Mouse (Mus musculus): ENCODE results near the gene Selenov. TPM values are rescaled to one million over a fixed set of nuclear protein-coding genes. Genes with fewer than 3 reads are reported as not detected.

Gene Selenov
- polyA plus RNA-seq, 1 experiment, result not detected

GRCm38 (mm10) chr7:28309737-28310136, 18.8 kb upstream of the Selenov start:
- Histone ChIP-seq H3K4me1 (ENCODE audit: control insufficient read depth, insufficient read depth, insufficient read length, low read length) (peaks cover 2% of the 10 kb centered on the region; the same call in 1 of the 2 replicates), H3K4me3 (ENCODE audit: insufficient read depth, low read depth, low read length) (no peak overlapping the region), H3K27ac (replicated peaks; ENCODE audit: low read depth, low read length) (no peak overlapping the region)

GRCm38 (mm10) chr7:28306216-28306615, 15.2 kb upstream of the Selenov start:
- Histone ChIP-seq H3K27ac (replicated peaks; ENCODE audit: low read depth, low read length) (no peak overlapping the region), H3K4me3 (ENCODE audit: insufficient read depth, low read depth, low read length) (no peak overlapping the region), H3K4me1 (ENCODE audit: control insufficient read depth, insufficient read depth, insufficient read length, low read length) (peaks cover 2% of the 10 kb centered on the region; the same call in 1 of the 2 replicates)

DNA sequence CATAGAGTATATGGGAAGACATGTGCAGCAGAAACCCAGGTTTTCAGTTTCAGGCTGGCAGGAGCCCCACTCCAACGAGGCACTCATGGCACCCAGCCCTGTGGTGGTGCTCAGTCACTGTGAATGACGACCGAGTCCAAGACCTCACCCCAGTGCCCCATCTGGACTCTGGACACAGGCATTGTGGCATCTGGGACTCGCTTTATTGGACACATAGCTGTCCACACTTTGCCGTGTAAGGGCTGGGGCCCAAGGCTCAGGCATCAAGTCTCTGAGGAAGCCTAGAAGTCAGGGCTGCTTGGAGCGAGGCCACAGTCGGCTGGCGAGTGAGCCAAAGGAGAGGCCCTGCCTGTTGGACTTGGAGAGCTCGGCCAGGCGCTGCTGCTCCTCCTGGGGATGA, 14.7 kb upstream of the Selenov start:
- H3K27ac ChIP-seq (replicated peaks; ENCODE audit: low read depth, low read length), result no peak overlapping the region
- no peaks in the 10 kb centered on the region; the same call in 1 of the 2 replicates for H3K4me1 ChIP-seq (ENCODE audit: control insufficient read depth, insufficient read depth, insufficient read length, low read length)
- no peak overlapping the region for H3K4me3 ChIP-seq (ENCODE audit: insufficient read depth, low read depth, low read length)

GRCm38 (mm10) chr7:28301616-28302433, 10.8 kb upstream of the Selenov start, which contains the start of gene Dll3:
Gene Dll3 (minus strand): TSS chr7:28302238.
- H3K4me3 ChIP-seq (ENCODE audit: insufficient read depth, low read depth, low read length), result 0 out of 2 replicates have a peak within 1 kb of the TSS, but pooled peaks have one; percentile 16
- no peaks in the 10 kb centered on the region; the same call in 1 of the 2 replicates for H3K4me1 ChIP-seq (ENCODE audit: control insufficient read depth, insufficient read depth, insufficient read length, low read length)
- H3K27ac ChIP-seq (replicated peaks; ENCODE audit: low read depth, low read length), result no peak within 1 kb of the TSS

DNA sequence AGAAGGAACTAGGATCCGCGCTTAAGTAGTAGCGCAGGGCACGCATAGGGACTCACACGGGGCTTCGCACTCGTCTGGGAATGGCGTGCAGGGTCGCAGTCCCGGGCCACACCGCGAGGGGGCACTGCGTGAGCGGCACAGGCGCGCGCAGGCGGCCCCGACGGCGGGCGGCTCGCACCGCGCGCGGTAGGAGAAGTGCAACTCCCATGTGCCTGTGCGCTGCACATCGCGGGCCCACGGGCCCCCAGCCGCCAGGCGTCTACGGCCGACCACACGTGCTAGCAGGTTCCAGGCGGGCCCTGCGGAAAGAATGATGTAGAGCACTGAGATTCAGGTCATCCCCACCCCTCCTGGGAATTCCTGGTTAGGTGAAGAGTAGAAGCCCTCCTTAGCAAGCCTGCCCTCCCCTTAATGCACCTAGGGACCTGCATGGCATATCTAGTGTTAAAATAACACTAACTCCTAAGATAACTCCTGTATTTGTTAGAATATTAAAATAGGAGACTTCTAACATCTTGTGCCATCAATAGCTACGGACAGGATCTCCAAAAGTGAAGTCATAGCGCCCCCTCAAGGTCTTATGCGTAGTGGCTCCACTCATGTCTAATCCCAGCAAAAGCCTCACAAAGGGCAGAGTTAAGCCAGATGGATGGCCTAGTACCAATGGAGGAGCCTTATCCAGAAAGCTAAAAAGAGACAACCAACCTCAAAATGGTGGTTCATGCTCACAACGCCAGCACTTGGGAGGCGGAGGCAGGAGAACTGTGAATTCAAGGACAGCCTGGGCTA, 8.0 kb upstream of the Selenov start:
- H3K27ac ChIP-seq (replicated peaks; ENCODE audit: low read depth, low read length), result no peak overlapping the region
- no peaks in the 10 kb centered on the region for H3K4me1 ChIP-seq (ENCODE audit: control insufficient read depth, insufficient read depth, insufficient read length, low read length)
- H3K4me3 ChIP-seq (ENCODE audit: insufficient read depth, low read depth, low read length), result no peak overlapping the region

GRCm38 (mm10) chr7:28294481-28294880, 3.5 kb upstream of the Selenov start:
- H3K27ac ChIP-seq (replicated peaks; ENCODE audit: low read depth, low read length), result no peak overlapping the region
- no peaks in the 10 kb centered on the region for H3K4me1 ChIP-seq (ENCODE audit: control insufficient read depth, insufficient read depth, insufficient read length, low read length)
- peak overlapping the region; percentile 40 for H3K4me3 ChIP-seq (ENCODE audit: insufficient read depth, low read depth, low read length)

DNA sequence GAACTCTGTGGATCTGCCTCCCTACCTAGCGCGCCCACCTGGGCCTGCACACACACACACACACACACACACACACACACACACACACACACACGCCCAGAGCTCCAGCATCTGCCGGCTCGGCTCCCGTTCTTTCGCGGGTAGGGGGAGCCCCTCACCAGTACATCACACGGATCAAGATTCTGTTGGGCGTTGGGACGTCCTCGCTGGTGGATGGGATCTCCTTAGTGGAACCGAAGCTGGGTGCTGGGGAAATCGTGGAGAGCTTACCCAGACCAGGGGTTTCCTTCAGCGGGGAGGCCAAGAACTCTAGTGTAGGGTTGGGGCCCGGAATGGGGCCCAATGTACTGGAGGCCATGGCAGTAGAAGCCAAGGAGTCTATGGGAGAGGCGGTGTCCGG, 821 bp downstream of the Selenov start:
- Histone ChIP-seq H3K4me3 (ENCODE audit: insufficient read depth, low read depth, low read length) (no peak overlapping the region), H3K27ac (replicated peaks; ENCODE audit: low read depth, low read length) (no peak overlapping the region), H3K4me1 (ENCODE audit: control insufficient read depth, insufficient read depth, insufficient read length, low read length) (no peaks in the 10 kb centered on the region)

DNA sequence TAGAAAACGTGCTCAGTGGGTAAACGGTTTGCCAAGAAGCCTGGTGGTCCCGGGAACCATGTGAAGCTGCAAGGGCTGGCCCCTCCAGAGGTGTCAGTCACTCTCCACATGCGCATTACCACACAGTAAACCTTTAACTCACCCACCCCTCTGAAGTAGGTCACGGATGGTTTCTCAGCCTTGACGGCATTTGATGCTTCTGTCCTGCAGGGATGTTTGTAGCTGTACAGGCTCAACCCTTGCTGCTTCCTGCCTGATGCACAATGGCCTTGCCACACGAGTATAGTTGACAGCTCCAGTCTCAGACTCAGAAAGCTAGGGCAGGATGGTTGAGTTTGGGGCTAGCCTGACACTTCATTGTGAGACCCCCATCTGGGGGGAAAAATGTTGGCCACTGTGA, 10.4 kb downstream of the Selenov start:
- H3K27ac ChIP-seq (replicated peaks; ENCODE audit: low read depth, low read length), result no peak overlapping the region
- H3K4me1 ChIP-seq (ENCODE audit: control insufficient read depth, insufficient read depth, insufficient read length, low read length), result no peaks in the 10 kb centered on the region
- no peak overlapping the region for H3K4me3 ChIP-seq (ENCODE audit: insufficient read depth, low read depth, low read length)

- no peaks in the 10 kb centered on the region for H3K4me1 ChIP-seq (ENCODE audit: control insufficient read depth, insufficient read depth, insufficient read length, low read length)
- no peak overlapping the region for H3K27ac ChIP-seq (replicated peaks; ENCODE audit: low read depth, low read length)
- H3K4me3 ChIP-seq (ENCODE audit: insufficient read depth, low read depth, low read length), result peak overlapping the region; percentile 67
Measured at GRCm38 (mm10) chr7:28278279-28278652, 12.7 kb downstream of the Selenov start.

DNA sequence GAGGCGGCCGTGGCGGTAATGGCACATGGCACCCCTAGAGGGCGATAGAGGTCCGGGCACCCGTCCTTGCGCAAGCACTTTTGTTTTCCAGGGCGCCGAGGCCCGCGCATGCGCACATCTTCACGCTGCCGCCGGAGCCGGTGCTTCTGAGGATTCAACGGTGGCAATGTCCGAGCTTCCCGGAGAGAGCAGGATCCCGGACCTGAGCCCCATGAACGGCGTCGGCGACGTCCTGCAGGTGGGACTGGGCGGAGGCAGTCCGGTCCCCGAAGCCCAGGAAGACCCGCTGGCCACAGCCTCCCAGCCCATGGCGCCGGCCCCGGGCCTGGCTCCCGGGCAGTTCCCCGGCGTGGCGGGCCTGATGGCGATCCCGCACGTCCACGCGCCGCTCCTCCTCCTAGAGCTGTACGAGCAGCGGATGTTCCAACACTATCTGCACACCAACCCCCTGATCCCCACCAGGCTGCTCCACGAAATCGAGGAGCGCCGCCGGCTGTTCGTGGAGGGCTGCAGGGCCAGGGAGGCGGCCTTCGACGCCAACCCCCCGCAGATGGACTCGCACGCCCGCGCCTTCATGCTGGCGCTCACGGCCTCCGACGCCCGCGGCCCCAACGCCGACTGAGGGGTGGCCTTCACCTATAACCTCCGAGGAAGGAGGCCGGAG, 13.2 kb downstream of the Selenov start, which contains the start of gene Eid2b:
TSS of gene Eid2b (plus strand) at position 125 of the 664 bp plus-strand sequence.
- Histone ChIP-seq H3K4me3 (ENCODE audit: insufficient read depth, low read depth, low read length) (peak within 1 kb of the TSS; percentile 67), H3K4me1 (ENCODE audit: control insufficient read depth, insufficient read depth, insufficient read length, low read length) (no peaks in the 10 kb centered on the region), H3K27ac (replicated peaks; ENCODE audit: low read depth, low read length) (no peak within 1 kb of the TSS)

DNA sequence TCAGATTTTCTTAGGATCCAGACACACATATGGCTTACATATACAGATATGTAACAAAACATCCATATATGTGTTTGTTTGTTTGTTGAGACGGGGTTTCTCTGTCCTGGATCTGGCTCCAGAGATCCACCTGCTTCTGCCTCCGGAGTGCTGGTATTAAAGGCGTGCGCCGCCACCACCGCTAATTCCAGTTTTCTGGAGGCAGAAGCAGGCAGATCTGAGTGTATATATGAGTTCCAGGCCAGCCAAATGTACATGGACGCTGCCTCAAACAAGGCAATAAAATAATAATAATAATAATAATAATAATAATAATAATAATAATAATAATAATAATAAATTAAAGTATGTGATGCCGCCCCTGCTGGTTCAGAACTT, 13.8 kb downstream of the Selenov start:
- Histone ChIP-seq H3K4me1 (ENCODE audit: control insufficient read depth, insufficient read depth, insufficient read length, low read length) (no peaks in the 10 kb centered on the region), H3K4me3 (ENCODE audit: insufficient read depth, low read depth, low read length) (no peak overlapping the region), H3K27ac (replicated peaks; ENCODE audit: low read depth, low read length) (no peak overlapping the region)

- Histone ChIP-seq H3K27ac (replicated peaks; ENCODE audit: low read depth, low read length) (no peak overlapping the region), H3K4me3 (ENCODE audit: insufficient read depth, low read depth, low read length) (no peak overlapping the region), H3K4me1 (ENCODE audit: control insufficient read depth, insufficient read depth, insufficient read length, low read length) (0 out of 2 replicates have a peak, but pooled peaks cover 2% of the 10 kb centered on the region)
Measured at GRCm38 (mm10) chr7:28271761-28272160, 19.2 kb downstream of the Selenov start.

DNA sequence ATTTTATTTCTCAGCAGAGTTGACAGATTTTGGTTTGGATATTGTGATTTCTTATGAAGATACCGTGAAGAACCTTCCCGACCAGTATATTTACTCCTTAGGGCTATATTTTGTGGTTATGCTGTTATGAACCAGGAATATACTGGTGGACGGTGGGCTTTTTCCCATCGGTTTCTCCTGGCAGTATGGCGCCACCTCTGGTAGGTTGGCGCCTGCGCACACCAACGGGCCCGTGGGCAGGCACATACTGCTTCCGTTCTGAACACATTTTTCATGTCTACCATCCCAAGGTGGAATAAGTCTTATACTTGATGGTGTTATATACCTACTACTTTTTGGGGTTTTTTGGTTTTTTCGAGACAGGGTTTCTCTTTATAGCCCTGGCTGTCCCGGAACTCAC, 21.6 kb downstream of the Selenov start:
- H3K27ac ChIP-seq (replicated peaks; ENCODE audit: low read depth, low read length), result no peak overlapping the region
- H3K4me1 ChIP-seq (ENCODE audit: control insufficient read depth, insufficient read depth, insufficient read length, low read length), result 0 out of 2 replicates have a peak, but pooled peaks cover 2% of the 10 kb centered on the region
- H3K4me3 ChIP-seq (ENCODE audit: insufficient read depth, low read depth, low read length), result no peak overlapping the region

- peak overlapping the region; percentile 7; the same call in 1 of the 2 replicates for H3K27ac ChIP-seq (replicated peaks; ENCODE audit: low read depth, low read length)
- peak overlapping the region; percentile 87 for H3K4me3 ChIP-seq (ENCODE audit: insufficient read depth, low read depth, low read length)
- 0 out of 2 replicates have a peak, but pooled peaks cover 2% of the 10 kb centered on the region for H3K4me1 ChIP-seq (ENCODE audit: control insufficient read depth, insufficient read depth, insufficient read length, low read length)
Measured at GRCm38 (mm10) chr7:28268576-28268975, 22.4 kb downstream of the Selenov start.

GRCm38 (mm10) chr7:28268042-28268531, 22.9 kb downstream of the Selenov start:
- 0 out of 2 replicates have a peak overlapping the region, but pooled peaks have one; percentile 7 for H3K27ac ChIP-seq (replicated peaks; ENCODE audit: low read depth, low read length)
- H3K4me1 ChIP-seq (ENCODE audit: control insufficient read depth, insufficient read depth, insufficient read length, low read length), result 0 out of 2 replicates have a peak, but pooled peaks cover 2% of the 10 kb centered on the region
- H3K4me3 ChIP-seq (ENCODE audit: insufficient read depth, low read depth, low read length), result peak overlapping the region; percentile 87

Data from brown adipose tissue, adult 24 weeks (tissue).